Mouse (Mus musculus): ENCODE results near the gene Pi4ka. TPM values are rescaled to one million over a fixed set of nuclear protein-coding genes. Genes with fewer than 3 reads are reported as not detected.

The Pi4ka gene
- polyA plus RNA-seq, 1 experiment from 2014 or later, result 70.4 TPM

DNA sequence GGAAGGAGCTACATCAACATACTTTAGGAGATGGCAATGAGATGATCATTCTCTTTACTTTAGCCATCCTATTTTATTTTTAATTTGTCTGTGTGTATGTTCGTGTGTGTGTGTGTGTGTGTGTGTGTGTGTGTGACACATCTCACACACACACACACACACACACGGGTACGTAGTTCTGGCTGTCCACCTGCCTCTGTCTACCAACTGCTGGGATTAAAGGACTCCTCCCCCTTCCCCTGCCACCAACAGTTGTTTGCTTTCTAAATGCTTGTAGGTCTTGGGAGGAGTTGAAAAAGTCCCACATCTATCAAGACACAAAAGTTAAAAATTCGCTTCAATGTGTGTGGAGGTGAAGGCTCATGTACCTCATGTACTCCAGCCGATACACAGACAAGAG is 81.4 kb downstream of the Pi4ka start:
- Histone ChIP-seq H3K4me3 (replicated peaks; ENCODE audit: low read length) (no peak overlapping the region), H3K9me3 (ENCODE audit: control insufficient read depth, low read length) (no peaks in the 10 kb centered on the region), H3K4me2 (ENCODE audit: low read length) (no peak overlapping the region), H3K27me3 (replicated peaks; ENCODE audit: control insufficient read depth, insufficient read depth, low read length) (no peaks in the 10 kb centered on the region), H3K36me3 (ENCODE audit: control insufficient read depth, insufficient read depth) (peaks cover 16% of the 10 kb centered on the region), H3K4me1 (replicated peaks; ENCODE audit: control insufficient read depth, insufficient read depth, low read length) (no peaks in the 10 kb centered on the region), H3K27ac (ENCODE audit: low read length) (no peak overlapping the region), H3K9ac (replicated peaks; ENCODE audit: low read depth, low read length) (no peak overlapping the region)
- ATAC-seq, result no peak
- WGBS, result 94% methylated on average over 5 of the region's 5 CpGs

DNA sequence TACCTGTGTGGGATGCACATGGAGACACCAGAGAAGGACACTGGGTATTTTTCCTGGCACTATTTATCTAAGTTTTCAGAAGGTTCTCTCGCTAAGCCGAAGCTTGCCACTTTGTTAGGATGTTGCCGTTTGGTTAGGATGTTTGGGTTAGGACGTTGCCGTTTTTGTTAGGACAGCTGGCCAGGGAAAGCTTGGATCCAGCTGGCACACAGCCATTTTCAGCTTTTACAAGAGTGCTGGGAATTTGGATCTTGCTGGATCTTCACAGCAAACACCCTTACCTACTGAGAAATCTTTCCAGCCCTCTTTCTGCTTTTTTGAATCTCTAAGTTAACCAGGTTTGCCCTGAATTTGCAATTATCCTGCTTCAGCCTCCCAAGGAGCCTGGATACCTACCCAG is 84.6 kb downstream of the Pi4ka start:
- no peak overlapping the region for H3K9ac ChIP-seq (replicated peaks; ENCODE audit: low read depth, low read length)
- no peaks in the 10 kb centered on the region for H3K4me1 ChIP-seq (replicated peaks; ENCODE audit: control insufficient read depth, insufficient read depth, low read length)
- no peaks in the 10 kb centered on the region for H3K27me3 ChIP-seq (replicated peaks; ENCODE audit: control insufficient read depth, insufficient read depth, low read length)
- no peak overlapping the region for H3K4me2 ChIP-seq (ENCODE audit: low read length)
- no peak overlapping the region for H3K4me3 ChIP-seq (replicated peaks; ENCODE audit: low read length)
- 46% methylated on average over 5 of the region's 5 CpGs for WGBS
- peaks cover 25% of the 10 kb centered on the region for H3K36me3 ChIP-seq (ENCODE audit: control insufficient read depth, insufficient read depth)
- H3K9me3 ChIP-seq (ENCODE audit: control insufficient read depth, low read length), result no peaks in the 10 kb centered on the region
- H3K27ac ChIP-seq (ENCODE audit: low read length), result no peak overlapping the region
- ATAC-seq, result no peak

DNA sequence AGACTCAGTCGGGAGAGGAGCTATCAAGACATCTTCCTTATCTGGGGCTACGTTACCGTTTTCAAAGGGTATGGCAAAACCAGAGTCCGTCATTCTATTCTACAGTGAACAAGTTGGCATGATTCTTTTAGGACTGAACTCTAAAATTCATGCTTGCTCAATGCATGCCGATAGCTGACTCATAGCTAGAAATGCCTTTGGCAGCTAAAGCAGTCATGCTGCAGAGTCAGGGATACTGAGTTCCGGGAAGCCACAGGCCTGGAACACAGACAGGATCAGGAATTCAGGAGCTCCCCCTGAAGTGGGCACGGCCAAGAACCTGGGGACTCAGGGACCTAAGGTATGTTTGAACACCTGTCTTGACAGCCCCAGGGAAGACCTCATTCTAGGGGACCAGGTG is 89.6 kb downstream of the Pi4ka start:
- Histone ChIP-seq H3K36me3 (ENCODE audit: control insufficient read depth, insufficient read depth) (peaks cover 38% of the 10 kb centered on the region), H3K4me1 (replicated peaks; ENCODE audit: control insufficient read depth, insufficient read depth, low read length) (no peaks in the 10 kb centered on the region), H3K27ac (ENCODE audit: low read length) (no peak overlapping the region), H3K4me2 (ENCODE audit: low read length) (no peak overlapping the region), H3K9me3 (ENCODE audit: control insufficient read depth, low read length) (no peaks in the 10 kb centered on the region), H3K9ac (replicated peaks; ENCODE audit: low read depth, low read length) (no peak overlapping the region), H3K27me3 (replicated peaks; ENCODE audit: control insufficient read depth, insufficient read depth, low read length) (no peaks in the 10 kb centered on the region), H3K4me3 (replicated peaks; ENCODE audit: low read length) (no peak overlapping the region)
- 95% methylated on average over 7 of the region's 7 CpGs for WGBS
- ATAC-seq, result no peak

GRCm38 (mm10) chr16:17312531-17312930 is 93.6 kb downstream of the Pi4ka start:
- WGBS, result 84% methylated on average over 5 of the region's 5 CpGs
- ATAC-seq, result no peak
- no peak overlapping the region for H3K9ac ChIP-seq (replicated peaks; ENCODE audit: low read depth, low read length)
- H3K4me2 ChIP-seq (ENCODE audit: low read length), result no peak overlapping the region
- H3K4me3 ChIP-seq (replicated peaks; ENCODE audit: low read length), result no peak overlapping the region
- no peaks in the 10 kb centered on the region for H3K4me1 ChIP-seq (replicated peaks; ENCODE audit: control insufficient read depth, insufficient read depth, low read length)
- no peak overlapping the region for H3K27ac ChIP-seq (ENCODE audit: low read length)
- H3K36me3 ChIP-seq (ENCODE audit: control insufficient read depth, insufficient read depth), result peaks cover 48% of the 10 kb centered on the region
- H3K27me3 ChIP-seq (replicated peaks; ENCODE audit: control insufficient read depth, insufficient read depth, low read length), result no peaks in the 10 kb centered on the region
- H3K9me3 ChIP-seq (ENCODE audit: control insufficient read depth, low read length), result no peaks in the 10 kb centered on the region

GRCm38 (mm10) chr16:17309036-17309435 is 97.1 kb downstream of the Pi4ka start:
- Histone ChIP-seq H3K4me3 (replicated peaks; ENCODE audit: low read length) (no peak overlapping the region), H3K9ac (replicated peaks; ENCODE audit: low read depth, low read length) (no peak overlapping the region), H3K27ac (ENCODE audit: low read length) (no peak overlapping the region), H3K27me3 (replicated peaks; ENCODE audit: control insufficient read depth, insufficient read depth, low read length) (no peaks in the 10 kb centered on the region), H3K4me1 (replicated peaks; ENCODE audit: control insufficient read depth, insufficient read depth, low read length) (no peaks in the 10 kb centered on the region), H3K36me3 (ENCODE audit: control insufficient read depth, insufficient read depth) (peaks cover 35% of the 10 kb centered on the region), H3K9me3 (ENCODE audit: control insufficient read depth, low read length) (no peaks in the 10 kb centered on the region), H3K4me2 (ENCODE audit: low read length) (no peak overlapping the region)
- ATAC-seq, result no peak
- WGBS, result 95% methylated on average over 10 of the region's 10 CpGs

DNA sequence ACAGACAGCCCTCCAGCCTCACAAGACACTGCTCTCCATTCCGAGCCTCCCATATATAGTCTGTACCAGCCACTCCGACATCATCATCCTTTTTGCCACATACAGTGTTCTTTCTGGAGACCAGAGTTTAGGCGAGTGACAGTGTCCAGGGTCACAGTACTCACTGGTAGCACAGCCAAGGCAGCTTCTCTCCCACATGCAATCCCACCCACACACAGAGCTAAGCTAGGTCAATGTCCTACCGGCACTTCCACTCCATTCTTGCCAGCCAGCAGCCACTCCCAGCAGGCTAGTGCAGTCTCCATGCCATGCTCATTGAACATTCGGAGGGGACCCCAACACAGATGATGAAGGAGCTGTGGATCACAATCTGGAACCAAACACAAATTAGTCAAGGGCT is 98.7 kb downstream of the Pi4ka start:
- no peaks in the 10 kb centered on the region for H3K9me3 ChIP-seq (ENCODE audit: control insufficient read depth, low read length)
- H3K4me3 ChIP-seq (replicated peaks; ENCODE audit: low read length), result no peak overlapping the region
- ATAC-seq, result no peak
- WGBS, result 93% methylated on average over 5 of the region's 5 CpGs
- H3K9ac ChIP-seq (replicated peaks; ENCODE audit: low read depth, low read length), result no peak overlapping the region
- H3K27me3 ChIP-seq (replicated peaks; ENCODE audit: control insufficient read depth, insufficient read depth, low read length), result no peaks in the 10 kb centered on the region
- H3K4me2 ChIP-seq (ENCODE audit: low read length), result no peak overlapping the region
- H3K27ac ChIP-seq (ENCODE audit: low read length), result no peak overlapping the region
- peaks cover 35% of the 10 kb centered on the region for H3K36me3 ChIP-seq (ENCODE audit: control insufficient read depth, insufficient read depth)
- no peaks in the 10 kb centered on the region for H3K4me1 ChIP-seq (replicated peaks; ENCODE audit: control insufficient read depth, insufficient read depth, low read length)

- Histone ChIP-seq H3K4me3 (replicated peaks; ENCODE audit: low read length) (no peak overlapping the region), H3K27me3 (replicated peaks; ENCODE audit: control insufficient read depth, insufficient read depth, low read length) (no peaks in the 10 kb centered on the region), H3K9ac (replicated peaks; ENCODE audit: low read depth, low read length) (no peak overlapping the region), H3K36me3 (ENCODE audit: control insufficient read depth, insufficient read depth) (peaks cover 44% of the 10 kb centered on the region), H3K9me3 (ENCODE audit: control insufficient read depth, low read length) (no peaks in the 10 kb centered on the region), H3K4me1 (replicated peaks; ENCODE audit: control insufficient read depth, insufficient read depth, low read length) (no peaks in the 10 kb centered on the region), H3K4me2 (ENCODE audit: low read length) (no peak overlapping the region), H3K27ac (ENCODE audit: low read length) (no peak overlapping the region)
- WGBS, result 81% methylated on average over 5 of the region's 5 CpGs
- ATAC-seq, result no peak
Observed at GRCm38 (mm10) chr16:17303521-17304245, 102.4 kb downstream of the Pi4ka start.

DNA sequence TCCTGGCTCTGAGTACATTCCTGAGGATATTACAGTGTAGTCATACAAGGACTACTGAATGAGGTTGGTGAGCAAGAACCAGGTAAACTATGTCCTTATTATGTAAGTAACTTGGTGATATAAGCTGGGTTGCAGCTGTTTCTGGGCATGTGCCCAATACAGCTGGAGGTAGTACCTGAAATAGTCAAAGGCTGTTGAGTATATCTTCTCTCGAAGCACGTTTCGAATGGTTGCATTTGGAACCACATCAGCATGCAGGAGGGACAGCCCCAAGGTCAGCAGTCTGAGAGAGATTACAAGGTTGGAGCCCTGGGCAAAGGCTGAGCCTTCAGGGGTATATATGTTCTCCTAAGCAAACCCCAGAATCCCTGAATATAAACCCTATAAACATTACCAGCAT is 105.3 kb downstream of the Pi4ka start:
- no peak overlapping the region for H3K9ac ChIP-seq (replicated peaks; ENCODE audit: low read depth, low read length)
- H3K36me3 ChIP-seq (ENCODE audit: control insufficient read depth, insufficient read depth), result peaks cover 36% of the 10 kb centered on the region
- no peak overlapping the region for H3K4me3 ChIP-seq (replicated peaks; ENCODE audit: low read length)
- no peaks in the 10 kb centered on the region for H3K27me3 ChIP-seq (replicated peaks; ENCODE audit: control insufficient read depth, insufficient read depth, low read length)
- WGBS, result 95% methylated on average over 3 of the region's 3 CpGs
- no peaks in the 10 kb centered on the region for H3K4me1 ChIP-seq (replicated peaks; ENCODE audit: control insufficient read depth, insufficient read depth, low read length)
- H3K4me2 ChIP-seq (ENCODE audit: low read length), result no peak overlapping the region
- no peak overlapping the region for H3K27ac ChIP-seq (ENCODE audit: low read length)
- no peaks in the 10 kb centered on the region for H3K9me3 ChIP-seq (ENCODE audit: control insufficient read depth, low read length)
- no peak for ATAC-seq

DNA sequence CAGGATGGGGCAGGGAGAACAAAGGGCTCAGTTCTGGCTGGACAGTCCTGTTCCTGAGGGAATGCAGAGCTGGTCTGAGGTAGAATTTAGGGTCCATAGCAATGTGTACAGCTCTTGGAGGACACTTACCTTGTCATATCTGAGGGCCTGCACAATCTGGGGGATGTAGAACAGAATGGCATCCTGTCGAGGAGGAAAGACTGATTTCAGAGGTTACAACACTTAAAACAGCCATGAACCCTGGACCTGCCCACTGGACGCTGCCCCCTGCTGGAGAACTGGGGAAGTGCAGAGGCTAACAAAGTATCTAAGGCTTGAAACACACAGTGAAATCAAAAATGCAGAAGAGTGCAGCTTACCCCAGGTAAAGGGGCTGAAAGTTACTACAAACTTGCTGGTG is 113.4 kb downstream of the Pi4ka start:
- Histone ChIP-seq H3K27ac (ENCODE audit: low read length) (no peak overlapping the region), H3K4me3 (replicated peaks; ENCODE audit: low read length) (no peak overlapping the region), H3K9me3 (ENCODE audit: control insufficient read depth, low read length) (no peaks in the 10 kb centered on the region), H3K4me2 (ENCODE audit: low read length) (no peak overlapping the region), H3K27me3 (replicated peaks; ENCODE audit: control insufficient read depth, insufficient read depth, low read length) (no peaks in the 10 kb centered on the region), H3K4me1 (replicated peaks; ENCODE audit: control insufficient read depth, insufficient read depth, low read length) (no peaks in the 10 kb centered on the region), H3K9ac (replicated peaks; ENCODE audit: low read depth, low read length) (no peak overlapping the region), H3K36me3 (ENCODE audit: control insufficient read depth, insufficient read depth) (peaks cover 20% of the 10 kb centered on the region)
- peak; percentile 20 for ATAC-seq
- 2% methylated on average over 2 of the region's 2 CpGs for WGBS

DNA sequence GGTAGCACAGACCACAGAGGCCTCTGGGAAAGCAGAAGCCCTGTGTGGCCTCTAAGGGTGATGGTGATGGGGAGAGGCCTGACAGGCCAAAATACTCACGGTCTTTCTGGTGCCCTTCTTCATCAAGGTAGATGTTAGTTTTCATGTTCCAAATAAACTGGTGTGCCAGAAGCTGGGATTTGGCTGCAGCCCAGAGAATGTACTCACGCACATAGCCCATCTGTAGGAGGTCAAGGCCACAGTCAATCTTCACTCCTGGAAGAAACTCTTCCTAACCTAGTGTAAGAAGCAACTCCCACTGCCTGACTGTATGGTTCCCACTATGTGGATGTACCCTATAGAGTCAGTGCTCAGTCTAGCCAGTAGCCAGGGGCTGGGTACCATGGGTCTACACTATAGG is 115.1 kb downstream of the Pi4ka start:
- Histone ChIP-seq H3K4me3 (replicated peaks; ENCODE audit: low read length) (no peak overlapping the region), H3K36me3 (ENCODE audit: control insufficient read depth, insufficient read depth) (peaks cover 21% of the 10 kb centered on the region), H3K4me1 (replicated peaks; ENCODE audit: control insufficient read depth, insufficient read depth, low read length) (no peaks in the 10 kb centered on the region), H3K4me2 (ENCODE audit: low read length) (no peak overlapping the region), H3K27ac (ENCODE audit: low read length) (no peak overlapping the region), H3K9ac (replicated peaks; ENCODE audit: low read depth, low read length) (no peak overlapping the region), H3K9me3 (ENCODE audit: control insufficient read depth, low read length) (no peaks in the 10 kb centered on the region), H3K27me3 (replicated peaks; ENCODE audit: control insufficient read depth, insufficient read depth, low read length) (no peaks in the 10 kb centered on the region)
- 84% methylated on average over 2 of the region's 2 CpGs for WGBS
- no peak for ATAC-seq

Measured in forebrain, embryonic 16.5 days (tissue).